Mouse (Mus musculus) kidney, adult 2 months (tissue): ENCODE data around the gene Serinc4.
"Not testable (repeated sequence)": the region's sequence is repeated elsewhere in the genome, so short reads cannot be mapped to it uniquely, and the experiment has no call there.

ENCODE experiments used
- CTCF ChIP-seq: fragments of 200-500 bp; conservative IDR thresholded peaks from 2 replicates; pipeline ENCODE4 v1.5.1; 2011; ENCODE audit warnings: low read depth, mild to moderate bottlenecking, control low read depth, low read length, moderate library complexity, mixed read lengths; ENCODE audit not compliant: insufficient read depth, insufficient read length
- POLR2A ChIP-seq: fragments of 200-500 bp; IDR thresholded peaks from one replicate; pipeline ENCODE4 v1.6.1; 2011; ENCODE audit warnings: low read depth, low read length, control low read depth

DNA sequence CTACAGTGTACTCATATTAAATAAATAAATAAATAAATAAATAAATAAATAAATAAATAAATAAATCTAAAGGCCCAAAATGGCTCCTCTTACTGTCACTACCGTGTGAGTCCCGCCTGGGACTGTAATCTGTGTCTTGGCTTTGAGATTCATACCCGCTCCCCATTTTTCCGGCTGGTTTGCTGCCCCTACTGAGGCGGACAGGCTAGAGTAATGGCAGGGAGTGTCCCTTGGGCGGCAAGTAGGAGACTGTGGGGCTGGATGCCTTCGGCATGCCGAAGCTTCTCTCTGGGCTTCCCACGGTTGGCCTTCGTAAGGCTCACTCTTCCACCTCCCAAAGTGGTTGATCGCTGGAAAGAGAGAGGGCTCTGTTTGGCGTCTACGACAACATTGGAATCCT lies 24.3 kb upstream of the Serinc4 start:
- TF ChIP-seq POLR2A, CTCF: not testable (repeated sequence)
